Mouse (Mus musculus): Measurements from ENCODE around the gene Rhoj.
"Not testable (repeated sequence)": the region's sequence is repeated elsewhere in the genome, so short reads cannot be mapped to it uniquely, and the experiment has no call there.

Rhoj gene

DNA sequence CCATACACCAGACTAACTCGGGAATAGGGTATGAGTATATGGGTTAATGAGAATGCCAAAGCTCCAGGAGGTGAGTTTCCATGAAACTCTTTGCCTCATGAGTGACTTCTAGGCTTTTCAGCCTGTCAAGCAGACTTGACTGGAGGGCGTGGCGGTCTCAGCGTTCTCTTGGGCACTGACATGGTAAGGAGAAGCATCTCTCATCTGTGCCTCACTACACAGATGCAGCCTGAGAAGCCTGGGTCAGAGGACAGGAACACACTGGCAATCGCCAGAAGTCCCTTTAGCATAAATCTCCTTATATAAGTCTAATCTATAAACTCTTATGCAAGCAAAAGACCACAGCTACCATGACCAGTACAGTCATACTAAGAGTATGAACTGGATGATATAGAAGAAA, 41.4 kb downstream of the Rhoj start:
- not testable (repeated sequence) for DNase-seq (ENCODE audit: low read depth, low spot score)

DNA sequence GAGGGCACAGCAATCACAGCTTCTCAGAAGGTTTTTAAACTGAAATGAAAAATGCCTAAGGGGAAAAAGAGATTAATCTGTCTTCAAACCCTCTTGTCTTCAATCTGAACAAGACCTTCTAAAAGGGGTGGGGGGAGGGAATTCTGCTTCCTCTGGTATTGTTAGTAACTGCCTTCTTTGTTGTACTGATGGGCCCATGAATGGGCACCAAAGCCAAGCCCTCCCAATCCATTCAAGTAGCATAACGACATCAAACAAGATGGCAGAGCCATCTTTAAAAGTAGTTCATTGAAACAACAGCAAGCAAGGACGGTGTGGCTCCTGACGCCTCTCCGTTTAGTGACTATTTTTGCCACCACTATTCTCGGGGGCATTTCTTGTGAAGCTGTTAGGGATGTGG, 42.6 kb downstream of the Rhoj start:
- DNase-seq (ENCODE audit: low read depth, low spot score), result no peak

DNA sequence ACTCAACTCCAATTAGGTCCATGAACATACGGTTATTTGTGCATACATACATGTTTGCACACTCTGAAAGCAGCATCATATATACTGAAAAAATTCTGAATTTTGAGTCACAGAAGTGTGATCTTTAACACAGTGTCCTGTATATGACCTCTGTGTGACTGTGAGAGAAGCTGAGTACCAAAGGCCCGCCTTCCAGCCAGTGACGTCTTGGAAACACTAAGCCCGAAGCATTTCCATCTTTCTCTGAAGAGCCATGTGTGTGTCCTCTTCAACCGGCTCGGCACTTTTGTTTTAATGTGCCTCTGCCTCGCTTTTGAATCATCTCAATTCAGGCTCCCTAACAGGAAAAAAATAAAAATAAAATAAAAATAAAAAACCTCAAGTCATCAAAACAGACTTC, 43.7 kb downstream of the Rhoj start:
- DNase-seq (ENCODE audit: low read depth, low spot score), result no peak

DNA sequence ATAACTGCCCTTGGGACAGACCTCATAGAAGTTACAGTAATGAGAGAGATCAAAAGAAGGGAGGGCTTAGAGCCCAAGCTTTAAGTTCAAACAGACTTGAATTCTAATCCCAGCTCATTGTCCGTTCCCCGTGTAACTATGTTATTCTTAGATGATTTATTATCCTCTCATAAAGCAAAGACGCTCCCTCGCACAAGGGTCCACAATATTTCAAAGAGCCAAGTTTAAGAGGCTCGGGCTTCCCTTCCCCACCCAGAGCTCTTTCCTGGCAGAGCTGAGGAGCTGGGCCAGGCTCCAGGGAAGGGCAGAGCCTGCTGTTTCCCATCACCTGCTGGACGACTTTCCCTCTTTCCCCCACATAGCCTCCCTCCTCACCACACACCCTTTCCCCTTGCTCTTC, 44.3 kb downstream of the Rhoj start:
- DNase-seq (ENCODE audit: low read depth, low spot score), result no peak

DNA sequence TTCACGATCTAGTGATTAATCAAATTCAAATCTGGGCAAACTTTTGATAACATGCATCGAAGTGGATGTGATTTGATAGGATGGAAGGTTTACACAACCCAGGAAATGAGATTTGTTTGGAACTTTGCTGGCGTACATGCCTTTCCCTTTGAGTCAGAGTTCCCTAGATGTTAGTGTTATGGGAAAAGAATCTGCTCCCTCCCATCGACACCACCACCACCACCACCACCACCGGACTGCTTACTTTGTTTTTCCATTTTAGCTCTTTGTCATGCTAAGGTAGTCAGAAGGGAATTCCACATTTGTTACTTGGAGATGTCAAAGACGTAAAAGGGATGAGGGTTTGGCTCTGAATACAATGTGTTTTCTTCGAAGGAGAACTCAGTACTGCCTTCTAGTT, 46.2 kb downstream of the Rhoj start:
- no peak for DNase-seq (ENCODE audit: low read depth, low spot score)

DNA sequence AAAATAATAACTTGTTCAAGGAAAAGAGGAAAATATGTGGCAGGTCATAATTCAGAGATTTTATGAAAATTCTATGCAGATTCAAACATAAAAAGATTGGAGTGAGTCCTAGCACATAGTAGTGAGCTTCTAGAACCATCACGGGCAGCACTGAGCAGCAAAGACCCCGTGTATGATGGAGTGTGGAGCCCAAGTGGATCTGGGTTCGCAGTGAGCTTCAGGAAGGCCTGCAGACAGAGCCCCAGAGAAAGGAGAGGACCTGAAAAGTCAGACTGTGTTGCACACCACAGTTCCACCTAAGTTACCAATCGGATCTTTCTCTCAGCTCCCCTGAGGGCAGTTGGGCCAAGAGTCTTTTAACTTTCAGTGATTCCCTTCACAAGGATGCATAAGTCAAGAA, 49.7 kb downstream of the Rhoj start:
- no peak for DNase-seq (ENCODE audit: low read depth, low spot score)

DNA sequence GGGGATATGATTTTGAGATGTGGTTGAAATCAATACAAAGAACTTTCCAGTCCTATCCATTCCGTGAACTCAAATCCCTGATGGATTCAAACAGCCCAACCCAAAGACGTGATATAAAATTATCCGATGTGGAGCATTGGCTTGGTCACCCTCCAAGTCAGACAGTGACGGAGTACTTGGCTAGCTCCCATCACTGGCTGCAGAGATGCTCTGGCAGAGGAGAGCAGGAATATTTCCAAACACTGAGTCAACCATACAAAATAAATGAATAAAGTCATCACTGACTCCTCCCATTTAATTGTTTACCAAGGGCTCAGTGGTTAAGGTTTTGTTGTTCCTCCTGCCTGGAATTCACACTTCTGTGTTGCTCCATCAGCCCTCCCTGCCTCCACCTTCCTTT, 50.6 kb downstream of the Rhoj start:
- DNase-seq (ENCODE audit: low read depth, low spot score), result no peak

DNA sequence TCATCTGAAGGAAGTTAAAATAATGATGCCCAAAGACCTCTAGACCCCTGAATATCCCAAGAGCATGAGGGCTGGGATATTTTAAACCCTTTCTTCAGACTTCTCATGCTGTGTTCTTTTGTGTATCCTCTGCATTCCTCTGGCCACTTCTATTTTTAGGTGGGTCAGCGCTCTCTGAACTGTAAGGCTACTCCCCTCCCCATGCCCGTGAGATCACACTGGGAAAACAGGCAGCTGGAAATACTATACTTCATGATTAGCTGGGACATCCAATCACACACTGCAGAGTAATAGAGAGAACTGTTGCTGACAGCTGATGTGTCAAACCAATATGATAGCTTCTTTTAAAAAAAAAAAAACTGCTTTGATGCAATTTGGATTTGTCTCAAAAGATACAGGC, 51.4 kb downstream of the Rhoj start:
- DNase-seq (ENCODE audit: low read depth, low spot score), result no peak

DNA sequence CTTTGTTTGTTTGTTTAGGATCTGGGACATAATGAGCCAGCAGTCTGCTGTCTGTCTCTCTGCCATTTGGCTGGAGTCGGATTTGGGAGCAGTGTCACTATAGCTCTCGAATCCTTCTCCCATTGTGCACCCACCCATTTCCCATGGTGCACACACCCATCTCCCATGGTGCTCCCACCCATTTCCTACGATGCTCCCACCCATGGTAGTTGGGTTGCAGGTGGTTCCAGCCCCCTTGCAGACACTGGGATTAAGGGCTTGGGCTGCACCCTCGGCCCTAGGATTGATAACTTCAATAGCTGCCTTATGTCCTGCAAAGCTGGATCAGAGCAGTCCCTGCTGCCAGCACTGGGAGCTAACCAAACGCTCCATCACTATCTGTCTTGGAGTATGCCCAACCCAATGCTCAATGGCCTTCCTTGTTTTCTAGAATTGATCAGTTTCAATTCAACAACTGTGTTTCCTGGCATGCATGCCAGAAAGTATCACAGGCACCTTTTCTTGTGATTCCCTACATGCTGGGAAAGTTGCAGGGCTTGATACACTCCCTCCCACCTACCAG, 51.9 kb downstream of the Rhoj start:
- peak; percentile 40 for DNase-seq (ENCODE audit: low read depth, low spot score)

DNA sequence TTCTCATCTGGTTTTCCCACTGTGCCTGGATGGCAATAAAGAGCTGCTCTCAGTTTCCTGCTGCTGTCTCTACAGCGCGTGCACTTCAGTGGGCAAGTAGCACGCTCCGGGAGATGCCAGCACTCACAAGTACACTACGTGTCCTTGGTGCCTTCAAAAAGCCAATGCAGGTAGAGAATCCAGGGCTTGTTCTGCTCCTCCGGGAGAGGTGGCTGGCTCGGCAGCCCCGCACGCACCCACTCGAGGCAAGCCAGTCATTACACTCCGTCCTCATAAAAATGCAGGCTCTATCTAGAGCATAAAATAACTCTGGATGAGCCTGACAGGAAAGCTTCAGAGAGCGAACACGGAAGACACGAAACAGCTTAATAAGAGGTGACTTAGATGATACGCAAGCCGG, 54.3 kb downstream of the Rhoj start:
- no peak for DNase-seq (ENCODE audit: low read depth, low spot score)

DNA sequence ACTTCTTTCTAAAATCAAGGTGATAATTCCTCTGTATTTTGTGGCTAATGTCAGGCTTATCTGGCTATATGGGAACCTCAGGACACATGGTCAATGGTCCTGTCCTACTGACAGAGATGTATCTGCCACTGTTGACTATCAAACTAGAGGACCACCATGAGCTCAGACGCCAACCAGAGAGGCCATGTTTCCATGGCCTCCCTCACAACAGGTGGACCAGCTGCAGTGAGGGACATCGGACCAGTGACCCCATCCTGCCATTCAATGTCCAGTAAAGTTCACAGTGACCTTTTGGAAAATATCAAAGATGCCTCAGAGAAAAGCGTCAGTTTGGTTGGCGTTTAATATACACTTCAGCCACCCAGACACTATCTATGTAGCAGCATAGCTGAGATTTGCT, 56.3 kb downstream of the Rhoj start:
- no peak for DNase-seq (ENCODE audit: low read depth, low spot score)

DNA sequence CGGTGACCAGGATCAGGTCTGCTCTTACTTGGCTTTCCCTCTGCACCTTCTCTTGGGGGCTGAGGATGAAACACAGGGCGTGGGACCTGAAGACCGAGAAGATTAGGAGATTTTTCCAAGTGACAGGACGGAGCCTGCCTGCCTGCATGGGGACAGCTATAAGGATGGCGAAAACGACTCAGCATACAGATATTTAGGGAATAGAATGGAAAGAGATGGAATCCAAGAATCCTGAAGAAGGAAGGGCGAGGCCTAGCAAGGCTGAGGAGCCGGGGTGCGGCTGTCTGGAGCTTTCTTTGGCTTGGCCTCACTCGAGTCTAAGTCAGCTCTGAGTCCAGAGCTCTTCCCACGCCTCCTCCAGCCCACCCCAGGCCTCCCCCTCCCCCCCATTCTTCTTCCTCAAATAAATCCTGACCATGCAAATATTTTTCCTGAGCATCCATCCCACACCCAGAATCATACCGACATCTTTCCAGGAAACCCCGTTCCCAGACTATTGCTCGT, 57.6 kb downstream of the Rhoj start:
- no peak for DNase-seq (ENCODE audit: low read depth, low spot score)

DNA sequence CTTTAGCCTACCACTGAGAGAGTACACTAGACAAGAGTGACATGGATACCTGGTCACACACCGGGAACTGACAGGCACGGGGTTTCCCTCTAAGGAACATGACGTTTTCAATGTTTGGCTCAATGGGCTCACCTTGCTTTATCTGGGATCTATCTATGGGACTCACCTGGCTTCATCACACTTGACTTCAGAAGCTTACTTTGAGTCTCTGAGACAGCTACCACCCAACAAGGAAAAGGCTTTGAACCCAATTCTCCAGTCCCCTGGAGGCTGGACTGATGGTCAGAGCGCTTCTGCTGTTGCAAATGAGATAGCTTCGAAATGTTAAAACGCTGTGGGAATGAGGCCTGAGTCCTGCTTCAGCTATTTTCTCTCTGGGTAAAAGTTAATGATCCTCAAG, 59.2 kb downstream of the Rhoj start:
- no peak for DNase-seq (ENCODE audit: low read depth, low spot score)

DNA sequence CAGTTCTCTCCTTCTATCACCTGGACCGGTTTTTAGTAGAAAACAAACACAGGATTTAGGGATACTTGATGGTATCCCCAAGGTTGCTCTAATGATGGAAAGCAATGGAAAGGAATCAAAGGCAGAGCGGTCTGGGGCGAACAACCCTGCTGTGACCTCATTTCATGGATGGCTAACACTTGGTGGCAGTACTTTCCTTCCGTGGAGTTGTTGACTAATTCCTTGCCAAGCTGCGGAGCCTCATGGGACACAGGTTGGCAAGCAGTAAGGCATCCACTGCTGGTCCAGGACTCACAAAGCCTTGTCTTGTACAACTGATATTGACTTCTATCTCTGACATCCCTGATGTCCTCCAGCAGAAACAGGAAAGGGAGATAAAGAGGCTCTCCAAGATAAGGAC, 60.4 kb downstream of the Rhoj start:
- no peak for DNase-seq (ENCODE audit: low read depth, low spot score)

DNA sequence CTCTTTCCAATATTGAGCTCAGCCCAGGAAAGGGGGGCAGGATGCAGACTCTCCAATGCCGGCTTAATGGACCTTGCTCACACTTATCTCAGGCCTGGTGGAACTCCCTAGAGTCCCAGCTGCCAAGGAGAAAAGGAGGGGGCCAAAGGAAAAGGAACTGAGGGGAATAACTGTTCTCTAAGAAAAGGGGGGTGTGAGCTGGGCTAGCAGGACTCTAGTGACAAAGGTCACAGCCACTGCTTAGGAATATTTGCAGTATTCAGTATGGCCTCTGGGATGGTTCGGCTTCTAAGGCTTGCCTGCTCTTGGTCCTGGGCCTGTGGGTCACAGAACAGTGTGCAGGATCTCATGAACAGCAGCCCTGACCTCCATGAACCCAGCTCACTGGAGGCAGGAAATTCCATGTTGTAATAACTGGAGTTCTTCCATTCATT, 61.3 kb downstream of the Rhoj start:
- DNase-seq (ENCODE audit: low read depth, low spot score), result no peak

DNA sequence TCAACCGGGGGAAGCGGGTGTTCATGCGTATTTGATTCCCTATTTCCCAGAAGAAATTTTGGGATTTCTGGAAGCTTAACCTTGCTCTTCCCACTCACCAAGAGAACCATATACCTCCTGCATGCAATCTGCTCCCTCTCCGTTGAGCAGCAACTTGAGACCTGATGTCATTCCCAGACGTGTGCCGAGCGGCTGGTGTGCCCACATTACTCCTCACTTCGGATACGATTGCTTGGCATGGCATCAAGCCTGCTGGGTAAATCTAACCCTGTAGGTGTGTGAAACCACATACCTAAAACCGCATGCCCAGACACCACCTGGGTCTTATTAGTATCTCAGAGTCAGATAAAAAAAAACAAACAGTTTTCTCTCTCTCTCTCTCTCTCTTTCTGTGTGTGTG, 66.3 kb downstream of the Rhoj start:
- DNase-seq (ENCODE audit: low read depth, low spot score), result no peak

DNA sequence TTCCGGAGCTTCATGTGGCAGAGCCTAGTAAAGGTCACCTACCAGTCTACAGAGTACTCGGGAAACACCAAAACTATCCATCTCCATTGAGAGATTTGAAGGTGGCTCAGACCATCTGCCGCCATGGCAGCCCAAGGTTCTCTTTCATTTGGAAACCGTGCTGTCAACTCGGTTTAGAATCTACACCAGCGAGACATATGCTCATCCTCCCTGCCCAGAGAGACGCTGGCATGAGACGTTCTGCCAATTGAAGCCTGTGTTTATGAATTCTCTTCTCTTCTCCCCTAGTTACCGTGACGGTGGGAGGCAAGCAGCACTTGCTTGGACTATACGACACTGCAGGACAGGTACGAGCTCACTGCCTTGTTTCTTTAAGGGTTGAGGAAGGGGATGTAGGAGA, 66.9 kb downstream of the Rhoj start:
- DNase-seq (ENCODE audit: low read depth, low spot score), result no peak

DNA sequence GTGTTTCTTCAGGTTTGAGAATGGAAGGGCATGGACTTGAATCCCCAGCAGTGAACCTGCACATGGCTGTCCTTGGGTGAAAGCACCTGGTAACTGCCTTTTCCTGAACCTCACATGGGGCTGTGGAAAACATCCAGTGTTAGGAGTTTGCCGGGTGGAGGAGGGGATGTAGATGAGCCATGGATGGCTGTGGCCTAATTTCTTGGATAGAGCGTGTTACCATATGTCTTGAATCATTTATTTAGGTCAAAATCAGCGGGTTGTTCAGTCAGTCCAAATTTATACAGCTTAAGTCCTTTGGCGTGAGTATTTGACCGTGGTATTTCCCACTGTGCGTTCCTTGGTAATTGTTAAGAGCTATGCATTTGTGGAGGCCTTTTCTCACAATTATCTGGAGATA, 68.0 kb downstream of the Rhoj start:
- DNase-seq (ENCODE audit: low read depth, low spot score), result no peak

DNA sequence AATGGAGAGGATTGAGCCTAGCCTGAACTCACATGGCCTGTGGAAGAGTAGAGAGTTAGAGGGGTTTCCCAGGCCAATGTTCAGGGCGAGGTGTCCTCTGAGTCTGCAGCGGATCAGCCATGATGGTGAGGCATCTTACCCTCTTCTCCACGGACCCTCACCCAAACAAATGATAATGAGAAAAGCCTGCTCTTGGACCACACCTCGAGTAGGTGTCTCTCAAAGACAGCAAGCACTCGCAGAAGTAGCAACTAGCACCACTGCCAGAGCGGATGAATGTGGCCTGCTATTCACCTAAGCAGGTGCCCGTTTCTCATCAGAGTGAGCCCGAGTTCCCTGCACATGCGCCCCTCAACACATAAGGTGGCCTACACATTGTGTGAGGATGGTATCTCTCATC, 78.6 kb downstream of the Rhoj start:
- no peak for DNase-seq (ENCODE audit: low read depth, low spot score)

DNA sequence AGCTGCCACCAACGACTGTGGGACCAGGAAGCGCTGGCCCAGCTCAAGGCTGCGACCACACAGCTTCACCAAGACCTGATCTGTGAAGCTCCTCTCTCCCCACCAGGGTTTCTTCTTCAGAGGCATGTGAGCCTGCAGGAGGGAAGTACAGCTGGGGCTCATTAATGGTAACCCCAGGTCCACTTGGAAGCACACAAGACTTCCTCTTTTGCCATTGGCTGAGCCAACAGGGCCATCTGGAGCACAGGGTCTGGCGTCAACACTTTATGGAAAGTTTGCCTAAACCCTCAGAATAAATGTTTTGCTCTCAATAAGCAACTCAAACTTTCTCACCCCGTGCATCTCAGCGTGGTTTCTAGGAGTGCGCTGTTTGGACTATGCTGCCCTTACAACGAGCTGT, 79.0 kb downstream of the Rhoj start:
- no peak for DNase-seq (ENCODE audit: low read depth, low spot score)

DNA sequence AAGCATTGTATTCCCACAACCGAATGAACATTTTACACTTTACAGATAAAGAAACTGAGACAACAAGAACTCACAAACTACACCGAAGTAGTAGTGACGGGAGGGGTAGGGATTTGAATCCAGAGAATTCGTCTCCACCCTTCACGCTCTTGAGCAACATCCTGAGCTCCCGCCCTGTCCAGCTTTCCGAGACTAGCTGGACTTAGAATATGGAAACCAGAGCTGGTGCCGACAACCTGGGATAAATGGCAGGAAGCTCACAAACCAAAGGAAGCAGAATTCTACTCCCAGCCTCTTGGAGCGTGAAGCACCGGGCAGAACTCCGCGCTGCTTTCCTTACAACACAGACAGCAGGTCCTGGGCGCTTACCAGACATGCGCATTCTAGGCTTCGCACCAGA, 79.7 kb downstream of the Rhoj start:
- no peak for DNase-seq (ENCODE audit: low read depth, low spot score)

DNA sequence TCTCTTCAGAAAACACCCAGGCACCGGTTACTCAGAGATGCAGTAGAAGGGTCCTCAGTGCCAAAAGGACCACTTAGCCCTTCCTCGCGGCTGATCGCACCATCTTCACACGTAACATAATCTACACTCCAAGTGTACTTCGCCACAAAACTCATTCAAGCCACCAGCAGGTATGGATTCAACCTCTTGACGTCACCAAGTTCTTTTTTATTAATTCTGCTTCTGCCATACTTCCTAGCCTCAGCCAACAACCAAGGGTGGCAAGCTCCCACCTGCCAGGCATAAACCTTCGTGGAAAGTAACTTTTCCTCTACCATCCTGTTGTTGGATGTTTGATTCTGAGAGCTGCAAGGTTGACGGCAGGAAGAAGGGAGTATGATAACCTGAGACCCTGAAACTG, 80.4 kb downstream of the Rhoj start:
- no peak for DNase-seq (ENCODE audit: low read depth, low spot score)

DNA sequence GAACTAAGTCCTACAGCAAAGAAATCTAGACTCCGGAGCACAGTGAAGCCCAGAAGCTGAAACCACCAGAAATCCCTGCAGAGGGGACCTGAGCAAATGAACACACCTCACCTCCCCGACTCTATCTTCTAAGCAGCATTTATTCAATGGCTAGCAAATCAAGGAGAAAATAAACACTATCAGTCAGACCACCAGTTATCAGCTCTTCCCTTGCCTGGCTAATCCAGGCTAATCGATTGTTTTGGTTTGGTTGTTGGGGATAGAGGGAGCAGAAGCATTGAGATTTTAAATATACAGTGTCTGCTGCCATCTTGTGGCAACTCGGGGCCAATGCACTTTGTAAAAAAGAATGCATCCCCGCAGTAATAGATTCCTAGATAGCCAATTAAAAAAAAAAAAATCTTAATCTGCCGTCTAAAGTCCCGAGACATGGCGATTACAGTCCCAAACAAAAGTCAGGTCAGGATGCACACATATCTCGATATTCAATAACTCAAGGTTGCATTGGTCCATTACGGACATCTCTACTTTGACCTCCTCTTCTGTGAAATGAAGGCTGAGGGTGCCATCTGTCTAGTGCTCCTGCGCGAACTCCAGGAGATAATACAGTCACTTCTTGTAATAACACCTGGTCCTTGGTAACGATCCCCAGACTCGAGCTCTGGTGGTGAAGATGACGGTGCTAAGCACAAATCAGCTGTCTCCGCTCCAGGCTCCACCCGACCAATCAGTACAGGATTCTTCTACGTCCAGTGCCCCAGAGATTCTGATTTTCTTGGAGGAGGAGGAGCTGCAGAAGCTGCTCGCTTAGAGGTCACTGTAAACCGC, 81.4 kb downstream of the Rhoj start:
- no peak for DNase-seq (ENCODE audit: low read depth, low spot score)

DNA sequence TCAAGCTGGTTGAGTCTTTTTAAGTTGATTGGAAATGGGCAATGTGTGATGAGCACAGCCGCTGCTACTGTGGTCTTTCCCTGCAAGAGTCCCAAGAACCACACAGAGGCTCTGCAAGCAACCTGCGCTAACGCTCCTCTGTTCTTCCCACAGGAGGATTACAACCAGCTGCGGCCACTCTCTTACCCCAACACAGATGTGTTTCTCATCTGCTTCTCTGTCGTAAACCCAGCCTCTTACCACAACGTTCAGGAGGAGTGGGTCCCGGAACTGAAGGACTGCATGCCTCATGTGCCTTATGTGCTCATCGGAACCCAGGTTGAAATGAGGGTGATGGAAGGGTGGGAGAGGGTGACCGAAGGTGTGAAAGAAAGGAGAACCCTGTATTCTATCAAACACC, 83.4 kb downstream of the Rhoj start:
- no peak for DNase-seq (ENCODE audit: low read depth, low spot score)
